Mouse (Mus musculus) c-Kit-negative CD71-positive TER-119-positive erythroid progenitor cells, embryonic 14.5 days (primary cell): ENCODE results near the gene Acot1.
"Not testable (repeated sequence)": the region's sequence is repeated elsewhere in the genome, so short reads cannot be mapped to it uniquely, and the experiment has no call there.

Source experiments
- DNase-seq: peaks from one replicate; pipeline ENCODE4 v3.0.0-alpha.2; 2013; ENCODE audit warnings: low read depth, low spot score

The Acot1 gene

DNA sequence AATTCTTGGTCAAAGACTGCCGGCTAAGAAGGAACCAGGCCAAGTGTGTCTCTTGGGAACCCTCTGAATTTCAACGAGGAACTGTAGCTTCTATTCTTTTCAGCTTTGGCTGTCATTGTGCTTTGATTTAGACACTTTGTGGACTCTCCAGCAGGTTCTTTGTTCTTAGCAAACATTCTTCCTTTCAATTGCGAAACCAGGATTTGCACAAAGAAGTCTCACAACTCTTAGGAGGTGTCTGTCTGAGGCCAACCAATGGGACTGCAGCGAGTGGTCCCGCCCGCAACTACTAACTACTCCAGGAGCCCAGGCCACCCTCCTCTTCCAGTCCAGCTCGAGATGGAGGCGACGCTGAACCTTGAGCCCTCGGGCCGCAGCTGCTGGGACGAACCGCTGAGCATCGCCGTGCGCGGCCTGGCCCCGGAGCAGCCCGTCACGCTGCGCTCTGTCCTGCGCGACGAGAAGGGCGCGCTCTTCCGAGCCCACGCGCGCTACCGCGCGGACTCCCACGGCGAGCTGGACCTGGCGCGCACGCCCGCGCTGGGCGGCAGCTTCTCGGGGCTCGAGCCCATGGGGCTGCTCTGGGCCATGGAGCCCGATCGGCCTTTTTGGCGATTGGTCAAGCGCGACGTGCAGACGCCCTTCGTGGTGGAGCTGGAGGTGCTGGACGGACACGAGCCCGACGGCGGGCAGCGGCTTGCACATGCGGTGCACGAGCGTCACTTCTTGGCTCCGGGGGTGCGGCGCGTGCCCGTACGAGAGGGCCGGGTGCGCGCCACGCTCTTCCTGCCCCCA is at the start of gene Acot1:
TSS of gene Acot1 (plus strand) at position 320 of the 795 bp plus-strand sequence.
- DNase-seq: not testable (repeated sequence)

DNA sequence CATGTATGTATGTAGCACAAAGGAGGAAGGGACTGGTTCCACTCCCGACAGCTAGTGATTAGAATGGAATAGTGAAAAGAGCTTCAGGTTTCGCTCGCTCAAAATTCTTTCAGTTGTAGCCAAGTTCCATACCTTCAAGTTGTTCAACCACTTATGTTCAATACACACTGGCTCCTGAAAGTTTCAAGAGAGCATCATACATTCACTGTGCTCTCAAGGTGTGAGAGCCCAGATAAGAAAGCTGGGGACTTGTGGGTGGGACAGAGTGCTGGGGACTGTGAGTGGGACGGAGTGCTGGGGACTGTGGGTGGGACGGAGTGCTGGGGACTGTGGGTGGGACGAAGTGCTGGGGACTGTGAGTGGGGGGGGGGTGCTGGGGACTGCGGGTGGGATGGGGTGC is 44.1 kb upstream of the Acot1 start:
- no peak for DNase-seq

DNA sequence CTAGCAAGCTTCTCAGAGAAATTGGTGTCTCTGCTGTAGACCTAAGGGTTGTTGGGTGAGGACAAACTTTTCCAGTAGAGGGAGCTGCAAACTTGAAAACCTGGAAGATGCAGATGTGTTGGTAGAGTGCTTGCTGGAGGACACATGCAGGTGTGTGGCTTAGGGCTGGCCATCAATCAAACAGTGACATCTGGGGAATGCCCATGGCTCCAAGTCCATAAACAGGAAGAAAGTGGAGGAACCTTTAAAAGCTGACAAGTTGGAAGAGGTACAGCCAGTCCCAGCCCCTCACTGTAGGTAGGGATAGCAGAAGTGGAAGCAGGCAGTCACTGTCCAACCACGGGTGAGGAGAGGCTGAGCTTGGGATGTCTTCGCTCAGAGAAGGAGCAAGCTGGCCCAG is 37.2 kb upstream of the Acot1 start:
- DNase-seq: no peak

DNA sequence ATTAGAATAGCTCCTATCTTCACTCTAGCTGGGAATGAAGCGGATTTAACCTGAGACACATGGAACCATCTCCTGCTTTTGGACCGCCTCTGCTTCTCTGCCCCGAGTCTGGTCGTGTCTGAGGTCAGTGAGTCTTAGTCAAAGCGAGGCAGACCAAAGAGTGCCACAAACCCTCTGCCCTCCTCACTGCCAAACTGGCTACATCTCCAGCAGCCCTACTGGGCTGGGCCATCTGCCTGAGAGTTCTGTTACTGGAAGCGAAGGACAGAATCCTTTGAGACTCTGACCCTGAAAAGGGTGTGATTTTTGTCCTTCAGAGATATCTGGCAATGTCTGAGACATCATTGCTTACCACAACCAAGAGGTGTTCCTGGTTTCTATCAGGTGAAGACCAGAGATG is 30.4 kb upstream of the Acot1 start:
- DNase-seq: no peak

DNA sequence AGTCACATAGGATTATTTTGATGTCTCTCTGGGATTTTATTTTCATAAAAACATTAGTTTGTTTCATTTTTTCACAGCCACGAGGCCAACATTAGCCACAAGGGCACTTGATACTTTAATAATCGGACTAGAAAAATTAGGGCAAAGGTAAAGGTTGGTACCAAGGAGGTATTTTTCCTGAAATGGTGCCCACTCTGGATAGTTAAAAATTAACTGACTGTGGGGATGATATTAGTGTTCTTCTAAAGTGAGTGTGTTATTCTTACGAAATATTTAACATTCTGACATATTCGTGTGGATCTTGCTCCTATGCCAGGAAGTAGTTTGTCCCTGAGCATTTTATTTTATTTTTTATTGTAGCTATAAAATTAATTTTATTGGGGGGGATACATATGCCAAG is 27.7 kb upstream of the Acot1 start:
- DNase-seq: no peak

DNA sequence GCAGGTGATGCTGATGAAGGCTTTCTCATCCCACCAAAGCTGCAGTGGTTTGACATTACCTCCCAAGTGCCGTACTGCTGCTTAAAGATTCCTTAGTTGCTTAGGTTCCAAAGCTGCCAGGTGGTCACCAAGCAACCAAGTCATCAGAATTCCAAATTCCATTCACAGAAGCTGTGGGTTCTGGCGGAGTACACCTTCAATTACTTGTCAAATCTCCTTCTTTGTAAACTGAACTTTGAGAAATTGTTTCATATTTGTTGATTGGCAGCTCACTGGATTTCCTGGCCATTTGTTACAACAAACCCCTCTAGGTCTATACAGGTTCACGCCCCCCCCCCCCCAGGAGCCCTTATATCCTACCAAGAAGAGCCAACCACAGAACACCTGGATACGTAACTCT is 24.5 kb upstream of the Acot1 start, which contains the start of gene Heatr4:
TSS of gene Heatr4 (minus strand) at position 101 of the 400 bp plus-strand sequence.
- DNase-seq: no peak

DNA sequence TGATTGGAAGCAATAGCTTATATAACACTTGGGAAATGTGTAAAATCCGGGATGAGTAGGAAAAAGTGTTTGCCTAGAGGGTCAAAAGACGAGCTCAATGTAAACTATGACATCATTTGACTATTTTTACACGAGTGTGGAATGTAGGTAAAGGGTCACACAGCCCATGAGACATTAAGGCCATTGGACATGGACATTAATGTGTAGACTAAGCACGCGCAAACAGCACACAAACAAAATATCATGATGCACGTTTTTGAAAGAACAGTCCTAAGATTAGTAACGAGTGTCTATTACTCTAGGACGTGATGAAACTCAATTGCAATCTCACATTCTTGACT is 22.1 kb upstream of the Acot1 start:
- no peak for DNase-seq

DNA sequence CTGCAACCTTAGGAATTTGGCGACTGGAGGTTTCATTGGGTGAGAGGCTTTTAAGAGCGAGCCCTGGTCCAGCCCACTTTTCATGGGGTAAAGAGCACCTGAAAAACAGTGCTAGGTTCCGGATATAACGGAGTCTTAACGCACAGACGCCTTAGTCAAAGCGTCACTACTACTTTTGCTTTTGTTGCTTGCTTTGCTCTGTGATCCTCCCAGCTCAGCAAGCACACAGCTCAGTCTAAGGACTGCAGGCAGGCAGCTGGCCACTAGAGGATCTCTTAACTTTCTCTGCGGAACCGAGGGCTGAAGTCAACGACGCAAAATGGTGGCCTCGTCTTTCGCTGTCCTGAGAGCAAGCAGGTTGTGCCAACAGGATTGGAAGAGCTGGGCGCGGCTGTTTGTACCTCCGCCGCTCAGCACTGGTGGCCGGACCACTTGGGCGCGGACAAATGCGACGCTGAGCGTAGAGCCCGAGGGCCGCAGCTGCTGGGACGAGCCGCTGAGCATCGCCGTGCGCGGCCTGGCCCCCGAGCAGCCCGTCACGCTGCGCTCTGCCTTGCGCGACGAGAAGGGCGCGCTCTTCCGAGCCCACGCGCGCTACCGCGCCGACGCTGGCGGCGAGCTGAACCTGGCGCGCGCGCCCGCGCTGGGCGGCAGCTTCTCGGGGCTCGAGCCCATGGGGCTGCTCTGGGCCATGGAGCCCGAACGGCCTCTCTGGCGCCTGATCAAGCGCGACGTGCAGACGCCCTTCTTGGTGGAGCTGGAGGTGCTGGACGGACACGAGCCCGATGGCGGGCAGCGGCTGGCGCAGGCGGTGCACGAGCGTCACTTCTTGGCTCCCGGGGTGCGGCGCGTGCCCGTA is 21.5 kb upstream of the Acot1 start, which contains the start of gene Acot2:
TSS of gene Acot2 (plus strand) at position 279 of the 859 bp plus-strand sequence.
- no peak for DNase-seq

DNA sequence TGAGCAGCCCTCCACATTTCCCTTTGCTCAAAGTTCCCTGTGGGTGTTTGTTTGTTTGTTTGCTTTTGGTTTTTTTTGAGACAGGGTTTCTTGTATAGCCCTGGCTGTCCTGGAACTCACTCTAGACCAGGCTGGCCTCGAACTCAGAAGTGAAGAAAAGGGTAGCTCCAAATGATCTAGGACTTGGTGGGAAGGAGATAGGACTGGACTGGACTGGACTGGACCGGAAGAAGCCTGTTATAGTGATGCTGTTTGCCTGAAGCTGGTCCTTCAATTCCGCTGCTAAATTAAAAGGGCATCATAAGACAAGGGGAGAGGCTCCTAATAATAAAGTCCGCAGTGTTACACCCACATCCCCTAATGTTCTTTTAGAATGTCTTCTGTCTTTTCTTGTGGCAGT is 20.8 kb upstream of the Acot1 start:
- no peak for DNase-seq

DNA sequence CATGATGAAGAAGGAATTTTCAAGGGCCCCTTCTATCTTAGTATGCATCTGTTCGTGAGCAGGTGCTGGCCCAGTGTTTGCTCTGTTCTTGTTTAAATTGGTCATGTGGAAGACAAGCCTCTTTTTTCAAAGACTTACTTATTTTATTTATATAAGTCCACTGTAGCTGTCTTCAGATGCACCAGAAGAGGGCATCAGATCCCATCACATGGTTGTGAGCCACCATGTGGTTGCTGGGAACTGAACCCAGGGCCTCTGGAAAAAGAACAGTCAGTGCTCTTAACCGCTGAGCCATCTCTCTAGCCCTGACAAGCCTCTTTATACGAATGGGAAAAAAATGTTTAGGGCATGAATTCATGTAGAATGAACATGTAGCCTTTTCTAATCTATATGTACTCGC is 19.9 kb upstream of the Acot1 start:
- DNase-seq: no peak

DNA sequence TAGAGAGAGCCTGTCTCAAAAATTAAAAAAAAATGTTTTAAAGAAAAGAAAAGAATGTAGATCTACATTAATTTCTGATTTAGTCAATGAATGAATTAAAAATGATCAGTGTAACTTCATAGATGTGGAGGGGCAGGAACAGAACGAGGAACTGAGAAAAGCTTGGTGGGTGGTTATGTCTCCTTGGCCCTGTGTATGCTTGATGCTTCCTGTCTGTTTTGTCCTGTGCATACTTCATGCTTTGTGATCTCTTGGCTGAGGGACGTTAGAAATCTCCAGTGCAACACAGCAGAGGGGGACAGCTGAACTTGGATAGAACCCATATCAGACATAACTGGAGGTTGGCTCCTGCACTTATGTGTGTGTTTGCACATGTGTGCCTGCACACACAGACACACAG is 12.1 kb upstream of the Acot1 start:
- DNase-seq: no peak

DNA sequence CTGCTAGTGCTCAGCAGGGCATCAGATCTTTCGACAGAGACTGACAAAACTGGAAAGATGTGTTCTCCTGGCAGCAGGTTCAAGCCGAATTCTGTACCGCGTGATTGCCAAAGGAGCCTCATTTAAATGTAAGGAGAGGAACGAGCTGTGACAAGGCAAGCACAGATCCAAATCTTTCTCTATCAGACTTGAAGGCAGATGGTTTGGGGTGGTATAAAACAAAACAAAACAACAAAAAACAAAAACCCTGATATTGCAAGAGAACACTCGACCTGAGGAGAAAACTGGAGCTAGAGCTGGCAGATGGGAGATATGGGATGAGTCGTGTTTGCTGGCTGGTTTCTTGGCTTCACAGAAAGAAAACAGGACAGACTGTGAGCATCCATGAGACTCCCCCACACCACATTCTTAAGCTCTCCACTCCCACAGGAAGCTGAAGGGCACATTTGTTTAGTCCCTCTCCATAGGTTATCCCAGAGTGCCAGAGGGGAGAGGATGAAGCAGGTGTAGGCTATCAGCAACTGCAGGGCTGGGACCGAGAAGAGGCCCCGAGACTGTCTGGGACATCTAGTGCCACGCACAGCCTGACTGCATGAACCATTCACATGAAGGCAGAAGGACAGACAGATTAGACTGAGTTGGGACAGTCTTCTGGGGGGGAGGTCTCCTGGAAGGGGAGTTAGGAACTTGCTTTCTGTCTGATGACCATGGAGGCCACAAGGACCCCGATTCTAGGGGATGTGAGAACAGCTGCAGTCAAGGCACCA is 10.8 kb upstream of the Acot1 start:
- no peak for DNase-seq

DNA sequence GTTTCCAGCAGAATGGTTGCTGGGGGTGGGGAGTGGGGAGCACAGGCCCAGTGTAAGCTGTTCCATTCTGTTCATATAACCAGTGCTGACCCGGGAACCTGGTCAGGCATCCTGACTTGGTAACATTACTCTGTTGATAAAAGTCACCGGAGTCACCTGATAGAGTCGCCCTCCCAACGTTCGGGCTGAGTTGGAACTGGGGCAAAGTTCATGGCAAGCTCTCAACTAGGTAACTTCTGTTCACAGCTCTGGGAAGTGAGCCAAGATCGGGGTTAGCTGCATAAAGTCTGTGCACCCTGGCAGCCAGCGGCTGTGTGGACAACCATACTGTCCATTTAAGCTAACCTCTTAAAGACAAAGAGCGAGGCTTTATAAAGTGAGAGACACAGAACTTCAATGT is 10.1 kb upstream of the Acot1 start:
- not testable (repeated sequence) for DNase-seq

DNA sequence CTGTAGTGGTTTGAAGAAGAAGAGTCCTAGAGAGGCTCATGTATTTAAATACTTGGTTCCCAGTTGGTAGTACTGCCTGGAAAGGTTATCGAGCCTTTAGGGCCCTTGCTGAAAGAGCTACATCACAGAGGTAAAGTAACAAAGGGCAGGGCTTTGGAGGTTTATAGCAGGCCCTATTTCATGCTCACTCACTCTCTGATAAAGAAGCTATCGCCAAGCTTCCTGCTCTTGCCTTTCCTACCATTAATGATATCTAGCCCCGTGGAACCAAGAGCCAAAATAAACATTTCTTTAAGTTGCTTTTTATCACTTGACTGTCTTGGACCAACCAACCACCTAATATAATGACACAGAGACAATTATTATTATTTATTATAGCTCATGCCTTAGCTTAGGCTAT is 8.9 kb upstream of the Acot1 start:
- DNase-seq: no peak

DNA sequence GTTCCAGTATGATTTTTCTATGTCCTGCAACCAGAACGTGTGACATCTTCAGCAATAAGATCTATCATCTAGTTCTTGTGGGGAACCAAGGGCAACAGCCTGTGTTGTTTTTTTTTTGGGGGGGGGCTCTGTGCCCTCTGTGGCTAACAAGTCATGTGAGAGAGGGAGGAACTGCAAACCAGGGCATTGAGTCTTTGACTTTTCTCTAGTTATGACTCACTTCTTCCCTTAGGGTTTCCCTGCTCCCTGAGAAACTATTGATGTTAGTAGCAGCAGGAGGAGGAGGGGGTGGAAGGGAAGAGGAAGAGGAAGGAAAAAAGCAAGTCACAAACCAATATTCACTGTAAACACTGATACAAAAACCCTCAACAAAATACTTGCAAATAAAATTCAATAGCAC is 5.4 kb upstream of the Acot1 start:
- DNase-seq: no peak

DNA sequence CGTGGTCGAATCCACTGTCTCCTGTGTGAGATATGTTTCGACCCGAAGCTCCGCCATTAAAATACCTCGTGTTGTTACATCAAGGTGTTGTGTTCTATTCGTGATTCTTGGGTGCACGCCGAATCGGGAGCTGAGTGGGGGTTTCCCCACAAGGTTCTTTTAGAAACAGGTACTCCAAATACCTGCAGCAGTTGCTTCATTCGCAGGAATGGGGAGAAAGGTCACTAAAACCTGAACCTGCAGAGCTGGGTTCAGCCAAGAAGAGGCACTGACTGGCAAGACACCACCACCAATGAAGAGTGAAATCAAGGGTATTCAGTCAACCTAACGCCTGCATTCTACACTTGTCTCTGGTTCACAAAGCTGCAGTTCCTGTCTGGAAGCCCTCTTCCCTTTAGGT is 1.0 kb upstream of the Acot1 start:
- no peak for DNase-seq

DNA sequence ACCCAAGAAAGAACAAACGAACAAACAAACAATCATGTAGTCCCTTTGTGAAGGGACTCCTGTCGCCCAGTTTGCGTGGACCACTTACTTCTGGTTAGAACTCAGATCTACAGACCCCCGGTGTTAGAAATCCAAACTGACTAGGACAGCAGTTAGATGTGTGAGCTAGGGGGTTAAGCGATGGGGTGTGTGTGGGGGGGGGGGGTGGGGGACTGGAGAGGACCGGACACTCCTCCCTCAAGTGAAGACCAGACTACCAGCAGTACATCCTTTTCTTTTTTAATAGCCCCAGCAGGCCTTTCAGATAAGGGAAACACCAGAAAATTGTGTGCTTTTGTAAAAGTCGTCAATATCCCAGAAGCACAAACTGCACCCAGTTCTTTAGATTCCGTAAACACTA is 561 bp upstream of the Acot1 start:
- no peak for DNase-seq

DNA sequence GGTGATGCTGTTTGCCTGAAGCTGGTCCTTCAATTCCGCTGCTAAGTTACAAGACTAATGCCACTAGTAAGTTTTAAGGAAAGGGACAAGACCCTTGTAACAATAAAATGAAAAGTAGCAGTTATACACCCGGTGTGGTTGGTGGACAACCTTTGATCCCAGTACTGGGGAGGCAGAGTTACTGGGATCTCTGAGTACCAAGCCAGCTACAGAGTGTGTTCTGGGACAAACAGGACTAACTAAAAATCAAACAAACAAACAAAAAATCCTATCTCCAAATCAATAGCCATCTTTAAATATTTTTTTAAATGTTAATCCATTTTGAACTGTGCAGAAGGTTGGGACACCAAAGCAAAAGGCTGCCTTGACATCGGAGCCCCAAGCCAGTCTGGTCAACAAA is 911 bp downstream of the Acot1 start:
- DNase-seq: no peak

DNA sequence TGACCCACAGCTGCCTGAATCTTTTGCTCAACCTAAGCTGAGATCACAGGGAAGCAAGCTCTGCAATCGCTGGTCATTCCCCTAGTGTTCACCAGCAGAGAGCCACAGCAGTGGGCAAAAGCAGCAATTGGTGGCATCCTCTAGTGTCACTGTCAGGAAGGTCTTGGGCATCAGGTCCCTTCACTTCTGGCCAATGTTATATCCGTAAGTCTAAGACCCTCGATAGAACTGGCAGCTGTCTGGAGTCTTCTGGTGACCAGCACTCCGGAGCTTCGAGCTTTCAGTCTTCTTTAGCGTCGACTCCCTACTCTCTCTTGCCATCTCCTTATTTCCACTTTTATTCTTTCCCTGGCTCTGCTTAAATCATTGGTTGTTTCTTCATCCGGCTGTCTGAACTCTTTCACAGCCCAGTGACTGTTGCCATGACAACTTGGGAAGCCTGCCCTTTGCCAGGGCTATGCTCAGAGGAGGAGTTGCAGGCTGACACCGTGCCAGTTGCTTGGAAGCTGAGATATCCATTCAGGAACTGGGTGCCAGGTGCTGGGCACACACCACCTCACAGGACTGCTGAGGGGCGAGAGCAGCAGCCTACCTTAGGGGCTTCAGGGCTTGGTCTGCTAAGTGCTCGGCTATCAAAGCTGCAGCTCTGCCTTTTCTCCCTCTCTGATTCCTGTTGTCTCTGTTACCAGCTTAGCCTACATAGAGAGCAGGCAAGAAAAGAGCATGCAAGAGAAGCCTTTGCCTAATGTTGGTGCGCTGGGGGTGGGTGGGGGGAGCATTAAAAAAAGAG is 2.2 kb downstream of the Acot1 start:
- no peak for DNase-seq

DNA sequence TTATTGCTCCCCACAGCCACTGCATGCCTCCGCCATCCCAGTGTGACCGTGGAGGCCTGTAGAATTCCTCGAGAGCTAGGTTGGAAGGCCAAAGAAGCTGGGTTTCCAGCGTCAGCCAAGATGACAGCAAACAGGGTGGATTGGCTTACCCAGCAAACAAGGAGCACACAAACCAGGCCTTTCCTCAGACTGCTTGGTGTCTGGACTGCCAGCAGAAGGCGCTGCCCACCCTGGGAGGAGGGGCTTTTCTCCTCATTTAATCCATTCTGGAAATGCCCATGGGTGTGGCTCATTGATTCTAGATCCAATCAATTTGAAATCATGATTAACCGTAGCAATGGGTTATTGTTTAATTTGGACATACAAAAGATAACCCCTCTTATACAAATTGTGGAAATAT is 3.8 kb downstream of the Acot1 start:
- DNase-seq: no peak

DNA sequence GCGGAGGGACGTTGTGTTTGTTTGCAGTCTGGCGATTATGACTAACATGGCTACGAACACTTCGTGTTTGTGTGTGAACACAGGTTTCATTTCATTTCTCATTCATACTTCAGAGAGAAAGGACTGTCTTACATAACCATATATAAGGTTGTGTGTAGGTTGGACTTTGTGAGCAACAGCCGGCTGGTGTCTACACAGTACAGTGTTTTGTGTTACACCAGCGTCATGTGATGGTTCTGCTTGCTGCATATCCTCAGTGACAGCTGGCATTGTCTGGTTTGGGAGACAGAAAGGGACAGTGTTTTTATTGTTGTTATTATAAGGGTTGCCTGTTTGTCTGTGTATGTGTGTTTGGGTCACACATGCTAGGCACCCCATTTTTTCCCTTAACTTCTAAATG is 4.4 kb downstream of the Acot1 start:
- no peak for DNase-seq
